Mouse (Mus musculus) midbrain, embryonic 13.5 days (tissue): ENCODE data around the gene Dock4. TPM values are rescaled to one million over a fixed set of nuclear protein-coding genes. Genes with fewer than 3 reads are reported as not detected.
A peak's percentile ranks its signal among the peaks of the same experiment; 100 is the strongest.

Experiments used
- ATAC-seq: fragments of 200-750 bp; cut with Nextera tagmentation; 2 replicates; pipeline ENCODE4 v1.8.0; 2017; ENCODE audit warnings: mild to moderate bottlenecking, moderate TSS enrichment, moderate library complexity
- H3K27ac ChIP-seq: fragments of 300-500 bp; sonication (generic); 2 replicates; pipeline ENCODE4 v1.5.1; 2015; ENCODE audit warnings: inconsistent platforms, mild to moderate bottlenecking, moderate library complexity
- H3K27me3 ChIP-seq: fragments of 300-500 bp; sonication (generic); 2 replicates; pipeline ENCODE4 v1.6.1; 2015; ENCODE audit warnings: mild to moderate bottlenecking, inconsistent platforms
- H3K36me3 ChIP-seq: fragments of 300-500 bp; sonication (generic); 2 replicates; pipeline ENCODE4 v1.6.1; 2015; ENCODE audit warnings: mild to moderate bottlenecking, inconsistent platforms
- H3K4me1 ChIP-seq: fragments of 300-500 bp; sonication (generic); replicated peaks from 2 replicates; pipeline ENCODE4 v1.6.1; 2015; ENCODE audit warnings: inconsistent platforms
- H3K4me2 ChIP-seq: fragments of 300-500 bp; sonication (generic); replicated peaks from 2 replicates; pipeline ENCODE4 v1.6.1; 2015; ENCODE audit warnings: moderate library complexity, mild to moderate bottlenecking, inconsistent platforms
- H3K4me3 ChIP-seq: fragments of 300-500 bp; sonication (generic); replicated peaks from 2 replicates; pipeline ENCODE4 v1.5.1; 2015; ENCODE audit warnings: mild to moderate bottlenecking, inconsistent platforms
- H3K9ac ChIP-seq: fragments of 300-500 bp; sonication (generic); replicated peaks from 2 replicates; pipeline ENCODE4 v1.6.1; 2015; ENCODE audit warnings: mild to moderate bottlenecking, inconsistent platforms
- H3K9me3 ChIP-seq: fragments of 300-500 bp; sonication (generic); 2 replicates; pipeline ENCODE4 v1.6.1; 2016; ENCODE audit warnings: mild to moderate bottlenecking, inconsistent platforms
- WGBS: fragments of 180-500 bp; shearing (Covaris S2); methylation state at CpG from one replicate; pipeline ENCODE4 v1.1.7; 2015; 5-methylcytosine and 5-hydroxymethylcytosine counted together
- polyA plus RNA-seq: library from polyadenylated mRNA; unstranded; fragments of >200 nt; fragmentation: Nextera tagmentation; extraction: Ambion mirVana; gene quantifications from 2 replicates; pipeline ENCODE4 v1.2.1, GENCODE M21; 2015

Gene Dock4
- polyA plus RNA-seq, 1 experiment from 2014 or later: 38.4 TPM

GRCm38 (mm10) chr12:40468235-40468634, 22.5 kb downstream of the Dock4 start:
- 90% methylated on average over 4 of the region's 4 CpGs for WGBS
- H3K4me3 ChIP-seq: no peak overlapping the region
- H3K4me1 ChIP-seq: peaks cover 52% of the 10 kb centered on the region
- no peak overlapping the region for H3K9ac ChIP-seq
- H3K4me2 ChIP-seq: no peak overlapping the region
- ATAC-seq: no peak
- no peaks in the 10 kb centered on the region for H3K9me3 ChIP-seq
- H3K27me3 ChIP-seq: no peaks in the 10 kb centered on the region
- no peak overlapping the region for H3K27ac ChIP-seq
- H3K36me3 ChIP-seq: no peaks in the 10 kb centered on the region

GRCm38 (mm10) chr12:40469009-40469408, 23.3 kb downstream of the Dock4 start:
- H3K27me3 ChIP-seq: no peaks in the 10 kb centered on the region
- no peak overlapping the region for H3K27ac ChIP-seq
- peaks cover 53% of the 10 kb centered on the region for H3K4me1 ChIP-seq
- H3K4me2 ChIP-seq: no peak overlapping the region
- no peaks in the 10 kb centered on the region for H3K9me3 ChIP-seq
- 80% methylated on average over 5 of the region's 5 CpGs for WGBS
- H3K36me3 ChIP-seq: no peaks in the 10 kb centered on the region
- ATAC-seq: no peak
- H3K4me3 ChIP-seq: no peak overlapping the region
- no peak overlapping the region for H3K9ac ChIP-seq

- Histone ChIP-seq H3K27me3 (no peaks in the 10 kb centered on the region), H3K9me3 (no peaks in the 10 kb centered on the region), H3K4me1 (peaks cover 36% of the 10 kb centered on the region), H3K9ac (no peak overlapping the region), H3K36me3 (no peaks in the 10 kb centered on the region), H3K4me2 (no peak overlapping the region), H3K4me3 (no peak overlapping the region), H3K27ac (no peak overlapping the region)
- no peak for ATAC-seq
- 76% methylated on average over 11 of the region's 11 CpGs for WGBS
Observed at GRCm38 (mm10) chr12:40471649-40472399, 26.1 kb downstream of the Dock4 start.

- no peak overlapping the region for H3K4me2 ChIP-seq
- H3K9me3 ChIP-seq: no peaks in the 10 kb centered on the region
- 75% methylated on average over 2 of the region's 2 CpGs for WGBS
- no peaks in the 10 kb centered on the region for H3K36me3 ChIP-seq
- H3K4me1 ChIP-seq: peaks cover 44% of the 10 kb centered on the region
- no peak overlapping the region for H3K27ac ChIP-seq
- no peak overlapping the region for H3K4me3 ChIP-seq
- H3K27me3 ChIP-seq: no peaks in the 10 kb centered on the region
- no peak for ATAC-seq
- H3K9ac ChIP-seq: no peak overlapping the region
Observed at GRCm38 (mm10) chr12:40473709-40474108, 28.0 kb downstream of the Dock4 start.

- H3K4me1 ChIP-seq: peaks cover 28% of the 10 kb centered on the region
- peak overlapping the region; percentile 2; the same call in 1 of the 2 replicates for H3K27ac ChIP-seq
- 15% methylated on average over 8 of the region's 8 CpGs for WGBS
- H3K9me3 ChIP-seq: no peaks in the 10 kb centered on the region
- H3K4me3 ChIP-seq: no peak overlapping the region
- no peak overlapping the region; the same call in 1 of the 2 replicates for H3K4me2 ChIP-seq
- no peaks in the 10 kb centered on the region for H3K27me3 ChIP-seq
- H3K36me3 ChIP-seq: no peaks in the 10 kb centered on the region
- H3K9ac ChIP-seq: no peak overlapping the region
- peak; percentile 69 for ATAC-seq
Observed at GRCm38 (mm10) chr12:40477621-40478452, 32.1 kb downstream of the Dock4 start.

GRCm38 (mm10) chr12:40484224-40484623, 38.5 kb downstream of the Dock4 start:
- WGBS: 12% methylated on average over 3 of the region's 3 CpGs
- H3K36me3 ChIP-seq: no peaks in the 10 kb centered on the region
- no peak overlapping the region for H3K4me3 ChIP-seq
- H3K27me3 ChIP-seq: no peaks in the 10 kb centered on the region
- no peaks in the 10 kb centered on the region for H3K9me3 ChIP-seq
- H3K27ac ChIP-seq: no peak overlapping the region
- no peak overlapping the region for H3K4me2 ChIP-seq
- H3K4me1 ChIP-seq: peaks cover 33% of the 10 kb centered on the region
- ATAC-seq: peak; percentile 41; the same call in 1 of the 2 replicates
- H3K9ac ChIP-seq: no peak overlapping the region

GRCm38 (mm10) chr12:40485210-40485609, 39.5 kb downstream of the Dock4 start:
- Histone ChIP-seq H3K9me3 (no peaks in the 10 kb centered on the region), H3K27ac (no peak overlapping the region), H3K4me3 (no peak overlapping the region), H3K27me3 (no peaks in the 10 kb centered on the region), H3K4me2 (no peak overlapping the region), H3K9ac (no peak overlapping the region), H3K36me3 (no peaks in the 10 kb centered on the region), H3K4me1 (peaks cover 33% of the 10 kb centered on the region)
- ATAC-seq: no peak
- WGBS: 86% methylated on average over 1 of the region's 1 CpGs

- Histone ChIP-seq H3K4me3 (no peak overlapping the region), H3K9ac (no peak overlapping the region), H3K27ac (no peak overlapping the region), H3K4me1 (peaks cover 42% of the 10 kb centered on the region), H3K36me3 (no peaks in the 10 kb centered on the region), H3K9me3 (no peaks in the 10 kb centered on the region), H3K4me2 (no peak overlapping the region), H3K27me3 (no peaks in the 10 kb centered on the region)
- WGBS: 33% methylated on average over 12 of the region's 12 CpGs
- ATAC-seq: no peak; the same call in 1 of the 2 replicates
Observed at GRCm38 (mm10) chr12:40486047-40486837, 40.5 kb downstream of the Dock4 start.

- no peaks in the 10 kb centered on the region for H3K27me3 ChIP-seq
- 75% methylated on average over 11 of the region's 11 CpGs for WGBS
- no peak overlapping the region for H3K27ac ChIP-seq
- H3K9ac ChIP-seq: no peak overlapping the region
- no peaks in the 10 kb centered on the region for H3K9me3 ChIP-seq
- no peak overlapping the region for H3K4me2 ChIP-seq
- ATAC-seq: no peak
- H3K4me1 ChIP-seq: peaks cover 30% of the 10 kb centered on the region
- no peaks in the 10 kb centered on the region for H3K36me3 ChIP-seq
- no peak overlapping the region for H3K4me3 ChIP-seq
Observed at GRCm38 (mm10) chr12:40496387-40496786, 50.6 kb downstream of the Dock4 start.

- H3K4me3 ChIP-seq: no peak overlapping the region
- H3K9me3 ChIP-seq: no peaks in the 10 kb centered on the region
- H3K27me3 ChIP-seq: no peaks in the 10 kb centered on the region
- no peak overlapping the region for H3K9ac ChIP-seq
- ATAC-seq: no peak
- no peak overlapping the region for H3K27ac ChIP-seq
- no peak overlapping the region for H3K4me2 ChIP-seq
- 85% methylated on average over 5 of the region's 5 CpGs for WGBS
- H3K4me1 ChIP-seq: peaks cover 30% of the 10 kb centered on the region
- no peaks in the 10 kb centered on the region for H3K36me3 ChIP-seq
Observed at GRCm38 (mm10) chr12:40497806-40498205, 52.1 kb downstream of the Dock4 start.

GRCm38 (mm10) chr12:40498250-40498671, 52.5 kb downstream of the Dock4 start:
- Histone ChIP-seq H3K27me3 (no peaks in the 10 kb centered on the region), H3K4me1 (peaks cover 30% of the 10 kb centered on the region), H3K4me2 (no peak overlapping the region), H3K9me3 (no peaks in the 10 kb centered on the region), H3K4me3 (no peak overlapping the region), H3K27ac (no peak overlapping the region), H3K9ac (no peak overlapping the region), H3K36me3 (no peaks in the 10 kb centered on the region)
- no peak for ATAC-seq
- WGBS: 78% methylated on average over 7 of the region's 7 CpGs
